Mouse (Mus musculus): ENCODE measurements around the gene Ripk3. TPM values are rescaled to one million over a fixed set of nuclear protein-coding genes. Genes with fewer than 3 reads are reported as not detected.

The Ripk3 gene
- 39.2 and 47.3 TPM in 2 replicates for polyA plus RNA-seq (2015; fragmentation: Nextera tagmentation; extraction: Ambion mirVana)

- Histone ChIP-seq H3K27me3 (replicated peaks; ENCODE audit: control insufficient read depth, insufficient read depth, low read length) (peaks cover 9% of the 10 kb centered on the region; the same call in 1 of the 2 replicates), H3K9me3 (ENCODE audit: control insufficient read depth) (no peaks in the 10 kb centered on the region), H3K27ac (ENCODE audit: low read depth, low read length) (no peak within 1 kb of the TSS), H3K4me1 (replicated peaks; ENCODE audit: control insufficient read depth, insufficient read depth, low read length) (0 out of 2 replicates have a peak, but pooled peaks cover 2% of the 10 kb centered on the region), H3K9ac (ENCODE audit: low read depth, low read length) (peak within 1 kb of the TSS; percentile 50), H3K36me3 (ENCODE audit: control insufficient read depth, insufficient read depth) (peaks cover 7% of the 10 kb centered on the region; the same call in 1 of the 2 replicates), H3K4me3 (ENCODE audit: low read depth, low read length) (peak within 1 kb of the TSS; percentile 56), H3K4me2 (replicated peaks; ENCODE audit: low read depth) (peak within 1 kb of the TSS; percentile 86)
- peak; percentile 48 for TF ChIP-seq CTCF (IDR thresholded peaks at IDR 0.05; ENCODE audit: low read depth)
- 5% methylated on average over 40 of the region's 40 CpGs for WGBS
- peak; percentile 50 for ATAC-seq
These were observed at the start of gene Ripk3 for GRCm38 (mm10) chr14:55788256-55789050. Gene Ripk3, minus strand, starts transcription at chr14:55788865.

GRCm38 (mm10) chr14:55838312-55838711 lies 49.6 kb upstream of the Ripk3 start:
- no peaks in the 10 kb centered on the region for H3K4me1 ChIP-seq (replicated peaks; ENCODE audit: control insufficient read depth, insufficient read depth, low read length)
- no peak overlapping the region for H3K4me3 ChIP-seq (ENCODE audit: low read depth, low read length)
- WGBS = 92% methylated on average over 5 of the region's 5 CpGs
- no peaks in the 10 kb centered on the region for H3K27me3 ChIP-seq (replicated peaks; ENCODE audit: control insufficient read depth, insufficient read depth, low read length)
- H3K4me2 ChIP-seq (replicated peaks; ENCODE audit: low read depth) = no peak overlapping the region
- H3K27ac ChIP-seq (ENCODE audit: low read depth, low read length) = no peak overlapping the region
- H3K9me3 ChIP-seq (ENCODE audit: control insufficient read depth) = no peaks in the 10 kb centered on the region
- ATAC-seq = no peak
- no peaks in the 10 kb centered on the region for H3K36me3 ChIP-seq (ENCODE audit: control insufficient read depth, insufficient read depth)
- no peak overlapping the region for H3K9ac ChIP-seq (ENCODE audit: low read depth, low read length)
- no peak for TF ChIP-seq CTCF (IDR thresholded peaks at IDR 0.05; ENCODE audit: low read depth)

GRCm38 (mm10) chr14:55834808-55835533 lies 46.3 kb upstream of the Ripk3 start:
- Histone ChIP-seq H3K27me3 (replicated peaks; ENCODE audit: control insufficient read depth, insufficient read depth, low read length) (no peaks in the 10 kb centered on the region), H3K9ac (ENCODE audit: low read depth, low read length) (no peak overlapping the region), H3K27ac (ENCODE audit: low read depth, low read length) (no peak overlapping the region), H3K36me3 (ENCODE audit: control insufficient read depth, insufficient read depth) (peaks cover 12% of the 10 kb centered on the region; the same call in 1 of the 2 replicates), H3K9me3 (ENCODE audit: control insufficient read depth) (no peaks in the 10 kb centered on the region), H3K4me3 (ENCODE audit: low read depth, low read length) (no peak overlapping the region), H3K4me1 (replicated peaks; ENCODE audit: control insufficient read depth, insufficient read depth, low read length) (no peaks in the 10 kb centered on the region), H3K4me2 (replicated peaks; ENCODE audit: low read depth) (no peak overlapping the region)
- 79% methylated on average over 5 of the region's 5 CpGs for WGBS
- ATAC-seq = no peak
- no peak for TF ChIP-seq CTCF (IDR thresholded peaks at IDR 0.05; ENCODE audit: low read depth)

DNA sequence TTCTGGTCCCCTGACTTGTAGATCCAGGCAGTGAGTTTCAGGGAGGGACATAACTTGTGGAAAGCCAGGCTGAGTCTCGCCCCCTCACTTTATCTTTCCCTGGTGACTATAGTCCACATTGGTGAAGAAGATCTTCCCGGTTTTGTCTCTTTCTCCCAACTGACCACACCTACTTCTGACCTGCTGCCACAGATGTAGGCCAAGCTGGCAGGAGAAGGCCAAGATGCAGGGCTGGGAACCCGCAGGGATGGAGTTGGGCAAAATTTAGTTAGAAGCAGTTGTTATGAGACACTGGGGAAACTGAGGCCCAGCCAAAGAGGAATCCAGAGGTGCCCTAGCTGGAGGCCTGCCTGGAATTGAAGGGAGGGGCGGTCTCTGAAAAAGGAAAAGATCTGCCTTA lies 44.5 kb upstream of the Ripk3 start:
- peaks cover 12% of the 10 kb centered on the region; the same call in 1 of the 2 replicates for H3K36me3 ChIP-seq (ENCODE audit: control insufficient read depth, insufficient read depth)
- no peak overlapping the region for H3K27ac ChIP-seq (ENCODE audit: low read depth, low read length)
- H3K27me3 ChIP-seq (replicated peaks; ENCODE audit: control insufficient read depth, insufficient read depth, low read length) = no peaks in the 10 kb centered on the region
- H3K9me3 ChIP-seq (ENCODE audit: control insufficient read depth) = no peaks in the 10 kb centered on the region
- TF ChIP-seq CTCF (IDR thresholded peaks at IDR 0.05; ENCODE audit: low read depth) = no peak
- H3K9ac ChIP-seq (ENCODE audit: low read depth, low read length) = no peak overlapping the region
- WGBS = 87% methylated on average over 4 of the region's 4 CpGs
- H3K4me1 ChIP-seq (replicated peaks; ENCODE audit: control insufficient read depth, insufficient read depth, low read length) = no peaks in the 10 kb centered on the region
- ATAC-seq = no peak
- H3K4me2 ChIP-seq (replicated peaks; ENCODE audit: low read depth) = no peak overlapping the region
- no peak overlapping the region for H3K4me3 ChIP-seq (ENCODE audit: low read depth, low read length)

DNA sequence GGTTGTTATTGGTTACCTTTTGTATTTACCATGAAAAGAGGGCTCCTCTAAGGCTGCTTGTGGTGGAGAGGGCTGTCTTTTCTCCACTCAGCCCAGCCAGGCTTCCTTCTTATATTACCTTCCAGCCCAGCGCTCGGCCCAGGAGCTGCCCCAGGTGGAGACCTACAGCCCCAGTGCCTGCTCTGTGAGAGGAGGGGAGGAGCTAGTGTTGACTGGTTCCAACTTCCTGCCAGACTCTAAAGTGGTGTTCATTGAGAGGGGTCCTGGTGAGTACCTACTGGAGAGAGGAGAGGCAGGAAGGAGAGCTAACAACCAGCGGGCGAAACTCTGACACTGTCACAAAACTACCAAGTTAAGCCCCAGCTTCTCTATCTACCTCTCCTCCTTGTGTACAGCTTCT lies 41.7 kb upstream of the Ripk3 start:
- Histone ChIP-seq H3K9me3 (ENCODE audit: control insufficient read depth) (no peaks in the 10 kb centered on the region), H3K27ac (ENCODE audit: low read depth, low read length) (no peak overlapping the region), H3K4me1 (replicated peaks; ENCODE audit: control insufficient read depth, insufficient read depth, low read length) (no peaks in the 10 kb centered on the region), H3K36me3 (ENCODE audit: control insufficient read depth, insufficient read depth) (peaks cover 12% of the 10 kb centered on the region; the same call in 1 of the 2 replicates), H3K27me3 (replicated peaks; ENCODE audit: control insufficient read depth, insufficient read depth, low read length) (0 out of 2 replicates have a peak, but pooled peaks cover 9% of the 10 kb centered on the region), H3K9ac (ENCODE audit: low read depth, low read length) (no peak overlapping the region), H3K4me2 (replicated peaks; ENCODE audit: low read depth) (no peak overlapping the region), H3K4me3 (ENCODE audit: low read depth, low read length) (no peak overlapping the region)
- WGBS = 75% methylated on average over 4 of the region's 4 CpGs
- ATAC-seq = no peak
- no peak for TF ChIP-seq CTCF (IDR thresholded peaks at IDR 0.05; ENCODE audit: low read depth)

- Histone ChIP-seq H3K4me1 (replicated peaks; ENCODE audit: control insufficient read depth, insufficient read depth, low read length) (no peaks in the 10 kb centered on the region), H3K4me3 (ENCODE audit: low read depth, low read length) (no peak overlapping the region), H3K27ac (ENCODE audit: low read depth, low read length) (no peak overlapping the region), H3K4me2 (replicated peaks; ENCODE audit: low read depth) (no peak overlapping the region), H3K27me3 (replicated peaks; ENCODE audit: control insufficient read depth, insufficient read depth, low read length) (0 out of 2 replicates have a peak, but pooled peaks cover 11% of the 10 kb centered on the region), H3K36me3 (ENCODE audit: control insufficient read depth, insufficient read depth) (peaks cover 12% of the 10 kb centered on the region; the same call in 1 of the 2 replicates), H3K9ac (ENCODE audit: low read depth, low read length) (no peak overlapping the region), H3K9me3 (ENCODE audit: control insufficient read depth) (no peaks in the 10 kb centered on the region)
- no peak for TF ChIP-seq CTCF (IDR thresholded peaks at IDR 0.05; ENCODE audit: low read depth)
- ATAC-seq = no peak
- WGBS = 93% methylated on average over 16 of the region's 16 CpGs
These were observed 41.2 kb upstream of the Ripk3 start for GRCm38 (mm10) chr14:55829854-55830253.

Data from intestine, postnatal 0 days (tissue).